Mouse (Mus musculus): ENCODE results near the gene Isoc2a.

DNA sequence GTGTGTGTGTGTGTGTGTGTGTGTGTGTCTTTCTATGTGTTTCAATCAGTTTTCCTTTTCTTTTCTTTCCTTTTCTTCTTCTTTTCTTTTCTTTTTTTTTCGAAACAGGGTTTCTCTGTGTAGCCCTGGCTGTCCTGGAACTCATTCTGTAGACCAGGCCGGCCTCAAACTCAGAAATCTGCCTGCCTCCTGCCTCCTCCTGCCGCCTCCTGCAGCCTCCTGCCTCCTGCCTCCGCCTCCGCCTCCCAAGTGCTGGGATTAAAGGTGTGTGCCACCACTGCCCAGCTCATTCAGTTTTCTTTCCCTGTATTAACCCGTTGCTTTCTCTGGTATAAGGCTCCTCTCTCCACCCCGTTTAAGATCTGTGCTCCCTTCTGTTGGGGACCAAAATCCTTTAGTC lies 19.6 kb upstream of the Isoc2a start:
- no peak for TF ChIP-seq CTCF (conservative IDR thresholded peaks at IDR 0.05; ENCODE audit: low read length)
- TF ChIP-seq NANOG (IDR thresholded peaks at IDR 0.05; ENCODE audit: borderline replicate concordance, low read length) = no peak
- no peak for TF ChIP-seq POU5F1 (IDR thresholded peaks at IDR 0.05; ENCODE audit: borderline replicate concordance, low read length)
